Mouse (Mus musculus) MN1 (cell line): Measurements from ENCODE around the gene Shank1.
"Not testable (repeated sequence)": the region's sequence is repeated elsewhere in the genome, so short reads cannot be mapped to it uniquely, and the experiment has no call there.

Experiments used
- DNase-seq: peaks from one replicate; pipeline ENCODE4 v3.0.0-alpha.2; 2016; ENCODE audit warnings: low spot score

Shank1 gene

DNA sequence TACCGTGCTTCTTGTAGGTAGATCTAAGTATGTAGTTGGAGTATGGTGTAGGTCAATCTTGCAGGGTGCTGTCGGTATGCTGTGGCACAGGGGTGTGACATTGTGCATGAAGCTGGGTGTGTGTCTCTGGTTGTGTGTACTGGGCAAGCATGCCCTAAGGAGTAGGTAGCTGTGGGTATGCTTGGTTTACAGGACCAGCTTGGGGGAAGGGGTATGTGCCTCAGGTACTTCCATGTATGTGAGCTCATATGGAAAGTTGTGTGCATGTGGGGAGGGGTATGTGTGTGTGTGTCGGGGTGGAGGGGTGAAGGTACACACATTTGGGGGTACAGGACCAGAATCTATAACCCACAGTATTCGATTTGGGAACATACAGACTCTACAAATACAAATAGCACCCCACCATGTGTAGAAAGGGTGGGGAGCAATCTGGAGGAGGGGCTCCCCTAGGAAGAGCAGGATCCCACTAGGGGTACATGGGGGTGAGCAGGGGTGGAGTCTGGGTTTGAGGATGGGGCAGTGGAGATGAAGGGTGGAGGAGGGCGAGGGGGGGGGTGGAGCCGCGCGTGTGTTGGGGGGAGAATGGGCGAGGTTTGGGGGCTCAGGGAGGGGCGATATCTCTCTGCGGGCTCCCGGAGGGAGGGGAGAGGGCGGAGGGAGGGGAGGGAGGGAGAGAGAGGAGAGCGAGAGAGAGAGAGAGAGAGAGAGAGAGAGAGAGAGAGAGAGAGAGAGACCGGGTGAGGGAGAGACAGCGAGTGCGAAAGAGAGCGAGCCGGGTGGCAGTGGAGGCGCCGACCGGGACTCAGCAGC is at the start of gene Shank1:
Gene Shank1, plus strand, starts transcription at position 779 of the 810 bp plus-strand sequence.
- peak; percentile 15 for DNase-seq

DNA sequence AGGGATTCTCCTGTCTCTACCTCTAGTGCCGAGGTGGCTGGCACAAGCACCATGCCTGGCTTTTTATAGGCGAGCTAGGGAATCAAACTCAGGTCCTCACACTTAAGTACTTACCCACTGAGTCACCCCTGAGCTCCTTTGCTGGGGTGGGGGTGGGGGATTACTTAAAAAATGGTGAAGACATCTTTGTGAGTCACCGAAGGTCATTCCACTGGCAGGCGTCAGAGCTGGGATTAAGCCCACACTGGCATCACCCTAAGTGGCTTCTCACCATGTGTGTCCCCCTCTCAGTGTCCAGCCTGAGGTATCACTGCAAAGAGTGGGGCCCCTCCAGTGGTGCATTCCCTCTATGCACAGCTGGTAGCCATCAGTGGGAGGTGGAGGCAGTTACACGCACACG is 49.6 kb upstream of the Shank1 start:
- DNase-seq = no peak

DNA sequence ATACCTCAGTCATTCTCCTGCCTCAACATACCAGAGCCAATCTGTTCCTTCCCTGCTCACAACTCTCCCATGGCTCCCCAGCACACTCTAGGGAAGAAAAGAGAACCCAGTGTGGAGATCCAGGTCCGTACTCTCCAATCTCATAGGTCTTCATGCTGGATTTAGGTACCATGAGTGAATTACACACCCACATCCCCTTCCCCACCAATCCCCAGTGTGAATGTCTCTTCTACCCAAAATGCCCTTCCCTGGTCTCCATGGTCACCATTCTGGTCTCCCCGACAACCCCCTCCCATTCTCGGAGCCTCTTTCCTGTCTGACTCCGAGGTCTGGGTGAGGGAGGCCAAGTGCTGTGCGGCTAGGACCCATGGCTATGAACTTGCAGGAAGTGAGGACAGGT is 48.9 kb upstream of the Shank1 start, which contains the start of gene Gm15517:
Gene Gm15517, plus strand, starts transcription at position 301 of the 400 bp plus-strand sequence.
- no peak for DNase-seq

DNA sequence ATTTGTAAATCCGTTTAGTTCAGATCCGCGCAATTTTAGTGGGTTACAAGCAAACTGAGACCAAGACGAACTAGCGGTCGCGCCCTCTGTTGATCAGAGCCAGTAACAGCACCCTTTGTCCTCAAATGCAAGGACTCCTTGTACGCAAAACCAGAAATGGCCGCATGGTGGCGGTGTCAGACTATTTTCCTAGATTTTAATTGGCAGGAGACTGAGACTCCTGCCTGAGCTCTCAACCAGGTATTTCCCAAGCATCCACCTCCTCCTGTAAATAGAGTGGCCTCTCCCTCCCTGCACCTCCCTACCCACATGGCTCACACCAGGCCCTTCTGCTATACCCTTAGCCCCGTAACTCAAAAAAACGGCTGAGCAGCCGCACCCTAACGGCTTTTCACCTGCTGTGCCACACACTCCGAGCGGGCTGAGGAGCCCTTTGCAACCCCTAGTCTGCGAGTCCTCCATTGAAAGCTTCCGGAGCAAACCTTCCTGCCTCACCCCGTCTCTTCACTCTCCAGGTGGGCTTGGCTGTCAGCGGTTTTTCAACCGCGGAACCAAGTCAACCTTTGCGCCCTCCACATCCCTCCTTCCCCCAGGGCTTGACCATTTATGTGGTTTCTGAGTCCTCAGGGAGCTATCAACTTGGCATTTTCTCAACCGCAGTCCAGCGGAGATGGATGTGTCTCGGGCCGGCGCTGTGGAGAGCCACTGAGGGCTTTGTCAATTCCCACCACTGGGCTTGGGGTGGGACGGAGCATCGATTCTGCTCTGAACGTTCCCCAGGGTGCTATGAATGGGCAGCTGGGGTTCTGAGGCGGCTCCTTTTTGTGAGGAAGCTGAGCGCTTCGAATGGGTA is 47.0 kb upstream of the Shank1 start:
- peak; percentile 94 for DNase-seq

DNA sequence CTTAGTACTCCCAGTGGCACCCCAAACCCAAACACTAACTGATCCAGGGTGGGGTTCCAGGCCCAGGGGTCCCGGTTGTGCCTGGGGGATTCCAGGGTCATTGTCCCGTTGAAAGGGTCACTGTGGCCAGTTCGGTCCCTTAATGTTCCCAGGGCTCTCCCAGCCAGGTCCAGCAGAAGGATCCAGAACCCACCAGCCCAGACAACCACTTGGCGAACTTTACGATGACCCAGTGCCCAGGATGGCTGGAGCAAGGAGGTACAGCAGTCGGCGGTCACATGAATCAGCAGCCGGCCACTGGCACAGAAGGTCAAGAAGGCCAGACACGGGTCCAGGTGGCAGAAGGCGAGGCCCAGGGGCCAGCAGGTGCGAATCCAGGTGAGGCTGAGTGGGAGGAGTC is 41.9 kb upstream of the Shank1 start:
- no peak for DNase-seq

DNA sequence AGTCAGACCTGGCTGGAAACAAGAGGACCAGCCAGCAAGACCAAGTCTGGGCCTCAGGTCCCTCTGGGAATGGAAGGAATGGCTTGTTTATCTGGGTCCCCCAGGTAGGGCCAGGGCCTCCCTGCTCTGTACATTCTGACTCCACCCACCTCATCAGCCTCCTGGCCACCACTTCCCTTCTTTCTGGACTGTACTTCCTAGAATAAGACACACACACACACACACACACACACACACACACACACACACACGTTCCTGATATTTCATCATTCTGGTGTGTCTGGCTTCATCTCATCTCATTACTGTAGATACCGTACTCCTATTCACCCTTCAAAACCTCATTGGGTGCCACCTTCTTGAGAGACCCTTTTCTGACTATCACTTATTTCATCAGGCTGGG is 40.7 kb upstream of the Shank1 start:
- no peak for DNase-seq

DNA sequence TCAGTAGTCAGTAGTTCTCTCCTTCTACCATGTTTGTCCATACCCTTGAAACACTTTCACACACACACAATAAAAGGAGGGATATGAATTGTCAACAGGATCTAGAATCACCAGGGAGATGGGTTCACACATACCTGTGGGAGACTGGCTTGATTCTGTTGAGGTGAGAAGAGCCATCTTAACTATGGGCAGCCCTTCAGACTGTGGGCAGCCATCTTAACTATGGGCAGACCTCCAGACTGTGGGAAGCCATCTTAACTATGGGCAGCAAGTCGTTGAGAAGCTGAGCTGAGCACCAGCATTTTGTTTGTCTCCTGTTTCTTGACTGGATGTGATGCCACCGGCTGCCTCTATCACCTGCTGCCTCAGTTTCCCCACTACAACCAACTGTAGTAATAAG is 38.7 kb upstream of the Shank1 start:
- no peak for DNase-seq

DNA sequence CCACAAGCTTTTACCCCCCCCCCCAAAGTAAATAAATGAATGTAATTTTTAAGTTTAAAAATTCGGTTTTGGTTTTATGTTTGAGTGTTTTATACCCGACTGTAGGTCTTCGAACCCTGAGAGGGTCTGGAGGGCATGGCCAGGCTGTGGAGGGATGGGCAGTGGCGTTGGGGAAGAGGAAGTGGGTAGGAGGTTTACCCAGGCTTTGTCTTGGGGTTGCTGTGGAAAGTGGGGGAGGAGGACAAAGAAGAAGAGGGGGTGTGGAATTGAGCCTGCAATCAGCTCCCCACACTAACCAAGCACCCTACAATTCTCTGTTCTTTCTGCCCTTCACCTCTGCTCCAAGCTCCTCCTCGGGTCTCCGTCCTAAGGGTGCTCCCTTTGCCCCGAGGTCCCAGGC is 37.5 kb upstream of the Shank1 start:
- DNase-seq = no peak

DNA sequence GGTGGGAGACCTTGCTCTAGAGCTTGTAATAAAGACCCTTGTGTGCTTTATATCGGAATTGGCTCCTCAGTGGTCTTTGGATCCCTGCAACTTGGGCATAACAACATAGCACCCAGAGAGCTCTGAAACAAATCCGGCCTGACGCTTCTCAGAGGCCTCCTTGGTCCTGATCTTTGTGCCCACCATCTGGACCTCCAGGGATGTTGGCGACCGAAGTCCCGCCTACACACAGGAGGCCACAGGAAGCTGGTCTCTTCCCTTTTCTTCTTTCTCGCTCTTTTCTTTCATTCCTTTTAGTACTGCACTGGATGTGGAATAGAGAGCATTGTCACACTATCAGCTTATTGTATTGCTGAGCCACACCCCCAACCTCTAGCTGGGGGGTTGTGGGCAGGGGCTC is 36.6 kb upstream of the Shank1 start:
- no peak for DNase-seq

DNA sequence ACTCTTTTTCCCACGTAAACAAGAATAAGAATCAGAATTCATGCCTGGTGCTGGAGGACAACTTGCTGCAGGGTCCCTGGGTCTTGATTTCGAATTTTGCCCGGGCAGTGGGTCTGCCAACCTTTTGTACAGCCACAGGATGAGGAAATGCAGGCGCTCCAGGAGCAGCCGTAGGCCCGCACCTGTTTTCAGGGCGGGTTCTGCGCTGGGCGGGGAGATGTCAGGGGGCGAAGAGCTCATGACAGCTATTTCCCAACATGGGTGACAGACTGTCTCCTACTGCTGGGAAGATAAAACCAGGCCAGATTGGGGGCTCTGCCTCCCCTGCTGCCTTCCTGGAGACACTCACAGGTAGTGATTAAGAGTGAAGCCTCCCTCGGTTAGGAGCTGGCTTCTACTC is 36.0 kb upstream of the Shank1 start:
- no peak for DNase-seq

DNA sequence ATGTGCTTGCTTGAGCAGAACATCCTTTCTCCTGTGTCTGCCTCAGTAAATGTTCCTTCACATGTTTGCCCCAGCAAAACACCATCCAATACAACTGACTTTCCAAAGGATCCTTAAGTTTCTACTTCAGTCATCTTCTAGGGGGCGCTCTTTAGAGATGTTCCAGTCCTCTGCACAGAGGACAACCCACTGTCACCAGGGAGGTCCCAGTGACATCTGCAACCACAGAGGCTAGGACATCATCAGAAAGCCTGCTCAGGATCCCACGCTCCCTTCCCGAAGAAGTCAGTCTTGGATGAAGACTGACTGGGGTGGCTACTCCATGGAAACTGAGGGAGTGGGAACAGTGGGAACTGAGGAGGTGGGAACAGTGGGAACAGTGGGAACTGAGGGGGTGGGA is 34.5 kb upstream of the Shank1 start:
- no peak for DNase-seq

DNA sequence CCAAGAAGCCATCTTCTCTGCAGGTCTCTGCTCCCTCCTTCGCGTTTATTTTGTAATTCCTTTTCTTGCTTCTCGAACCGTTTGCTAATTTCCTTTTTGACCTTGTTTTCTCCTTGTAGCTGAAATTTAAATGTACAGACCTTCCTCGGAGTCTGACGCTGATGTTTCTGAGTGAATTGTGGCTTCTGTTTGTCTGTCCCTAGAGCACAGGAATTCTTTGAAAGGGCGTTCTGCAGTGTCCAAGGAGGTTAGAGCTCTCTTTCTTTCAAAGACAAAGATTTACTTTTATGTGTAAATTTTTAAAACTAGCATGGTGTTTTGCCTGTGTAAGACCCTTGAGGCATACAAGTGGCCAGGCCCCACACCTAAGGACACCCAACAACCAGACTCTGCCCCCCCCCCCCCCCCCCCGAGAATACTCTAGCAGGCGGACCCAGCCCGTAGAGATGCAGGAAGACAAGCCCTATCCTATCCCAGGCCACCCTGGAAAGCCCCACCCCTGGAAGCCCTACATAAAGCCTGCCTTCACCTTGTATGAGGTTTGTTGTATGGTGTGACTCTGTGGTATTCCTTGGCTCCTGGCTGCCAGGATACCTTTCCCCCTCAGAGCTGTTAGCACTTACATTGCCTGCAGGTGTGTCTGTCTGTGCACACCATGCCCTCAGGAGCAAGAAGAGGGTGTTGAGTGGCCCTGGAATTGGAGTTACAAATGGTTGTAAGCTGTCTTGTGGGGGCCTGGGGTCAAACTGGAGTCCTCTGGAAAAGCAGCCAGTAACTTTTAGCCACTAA is 33.4 kb upstream of the Shank1 start:
- DNase-seq = no peak

DNA sequence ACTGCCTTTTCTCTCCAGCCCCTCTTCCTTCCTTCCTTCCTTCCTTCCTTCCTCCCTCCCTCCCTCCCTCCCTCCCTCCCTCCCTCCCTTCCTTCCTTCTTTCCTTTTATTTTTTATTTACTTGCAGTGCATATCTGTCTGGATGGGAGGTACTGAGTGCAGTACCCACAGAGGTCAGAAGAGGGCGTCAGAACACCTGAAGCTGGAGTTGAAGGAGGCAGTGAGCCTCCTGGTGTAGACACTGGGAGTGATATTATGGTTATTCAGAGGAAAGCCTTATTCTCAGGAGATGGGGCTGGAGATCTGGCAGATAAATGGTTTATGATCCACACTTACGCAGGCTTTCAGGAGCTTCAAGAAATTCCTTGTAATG is 32.8 kb upstream of the Shank1 start:
- no peak for DNase-seq

DNA sequence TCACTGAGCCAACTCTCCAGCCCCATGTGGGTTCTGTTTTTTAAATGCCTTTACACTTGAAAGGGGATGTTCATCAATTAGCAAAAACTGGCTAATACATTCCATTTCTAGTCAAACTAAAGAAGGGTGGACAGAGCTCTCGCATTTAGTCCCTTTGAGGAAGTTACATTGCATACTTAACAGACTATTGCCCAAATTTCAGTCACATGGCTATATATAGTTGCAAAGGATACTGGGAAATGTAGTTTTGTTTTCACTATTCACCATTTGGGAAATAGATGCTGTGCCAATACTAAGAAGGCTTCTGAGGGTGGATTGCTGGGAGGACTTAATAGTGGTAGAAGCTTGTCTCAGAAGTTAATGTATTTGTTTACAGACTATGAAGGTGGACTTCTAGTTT is 29.1 kb upstream of the Shank1 start:
- DNase-seq = no peak

DNA sequence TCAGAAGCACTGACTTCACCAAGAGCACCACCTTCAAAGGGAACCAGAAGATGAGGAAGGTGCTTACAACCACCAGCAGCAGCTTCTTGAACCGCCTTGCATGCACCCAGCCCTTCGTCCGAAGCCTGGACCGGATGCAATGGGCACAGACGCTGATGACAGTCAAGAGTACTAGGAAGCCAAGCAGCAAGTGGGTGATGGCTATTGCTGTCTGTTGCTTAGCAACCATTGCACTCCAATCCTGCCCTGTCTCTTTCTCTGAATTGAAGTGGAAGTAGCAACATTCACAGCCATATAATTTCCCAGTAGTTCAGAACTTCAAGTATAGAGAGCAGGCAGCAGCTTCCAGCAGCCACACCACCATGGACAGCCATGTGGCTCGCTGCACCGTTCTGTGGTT is 28.5 kb upstream of the Shank1 start:
- peak; percentile 13 for DNase-seq

DNA sequence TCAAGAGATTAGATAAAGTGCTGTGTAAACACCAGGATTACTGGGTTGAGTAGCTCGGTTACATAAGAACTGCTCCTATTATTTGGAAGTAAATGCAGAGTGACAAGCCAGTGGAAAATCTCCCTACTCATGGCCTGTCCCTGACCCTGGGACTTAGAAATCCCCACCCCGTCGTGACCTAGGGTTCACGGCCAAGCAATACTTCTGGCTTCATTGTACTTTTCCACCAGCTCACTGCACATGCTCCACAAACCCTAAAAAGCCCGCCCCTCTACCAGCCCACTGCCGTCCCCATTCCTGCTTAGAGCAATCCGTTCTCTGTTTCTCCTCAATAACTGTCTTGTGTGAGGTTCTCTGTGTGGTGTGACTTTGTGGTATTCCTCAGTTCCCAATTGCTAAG is 22.3 kb upstream of the Shank1 start:
- DNase-seq = no peak

DNA sequence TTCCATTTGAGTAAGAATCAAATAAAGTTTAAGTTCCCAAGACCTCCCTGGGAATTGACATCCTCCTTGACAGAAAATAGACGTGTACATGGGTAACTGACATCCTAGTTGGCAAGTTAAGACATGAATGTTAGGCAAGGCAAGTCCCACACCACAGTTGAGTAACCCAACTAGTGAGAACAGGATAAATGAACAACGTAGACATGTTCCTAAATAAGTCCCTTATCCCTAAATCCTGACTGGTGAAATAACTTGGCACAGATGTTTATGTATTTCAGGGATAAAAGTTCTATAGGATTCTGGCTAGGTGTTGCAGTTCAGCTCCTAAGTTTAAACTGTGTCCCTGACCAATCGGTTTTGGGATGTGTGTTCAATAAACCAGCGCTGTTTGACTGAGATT is 19.1 kb upstream of the Shank1 start:
- DNase-seq = no peak

DNA sequence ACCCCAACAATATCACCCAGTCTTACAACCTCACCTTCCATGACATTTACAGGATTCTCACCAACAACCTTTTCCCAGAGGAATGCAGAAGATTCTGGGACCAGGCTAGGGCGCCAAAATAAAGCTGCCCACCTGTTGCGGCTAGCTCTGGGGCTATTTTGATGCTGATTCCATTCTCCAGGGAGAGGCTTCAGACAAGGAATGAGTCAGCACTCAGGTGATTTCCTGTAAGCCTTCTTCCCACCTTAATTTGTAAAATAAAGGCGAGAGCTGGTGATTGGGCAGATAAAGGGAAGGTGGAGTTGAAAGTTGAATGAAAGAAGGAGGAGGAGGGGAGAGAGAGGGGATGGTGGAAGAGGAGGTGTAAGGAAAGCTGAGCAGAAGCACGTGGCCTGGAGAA is 18.6 kb upstream of the Shank1 start:
- no peak for DNase-seq

DNA sequence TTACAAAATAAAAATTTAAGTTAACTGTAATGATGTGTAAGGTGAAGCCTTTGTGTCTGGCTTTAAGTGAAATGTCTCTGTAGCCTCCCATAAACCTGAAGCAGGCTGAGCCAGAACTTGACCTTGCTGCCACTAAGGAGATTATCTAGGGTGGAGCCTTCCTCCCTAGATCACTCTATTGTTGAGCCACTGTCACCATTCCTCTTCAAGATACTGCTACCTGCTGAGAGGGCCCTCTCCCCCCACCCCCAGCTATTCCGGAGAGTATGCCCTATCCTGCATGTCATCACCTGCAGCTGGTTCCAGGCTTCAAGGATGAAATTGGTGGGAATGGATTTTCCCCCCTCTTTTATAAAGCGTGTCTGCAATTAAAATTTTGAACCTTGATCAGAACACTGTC is 12.6 kb upstream of the Shank1 start:
- DNase-seq = not testable (repeated sequence)

DNA sequence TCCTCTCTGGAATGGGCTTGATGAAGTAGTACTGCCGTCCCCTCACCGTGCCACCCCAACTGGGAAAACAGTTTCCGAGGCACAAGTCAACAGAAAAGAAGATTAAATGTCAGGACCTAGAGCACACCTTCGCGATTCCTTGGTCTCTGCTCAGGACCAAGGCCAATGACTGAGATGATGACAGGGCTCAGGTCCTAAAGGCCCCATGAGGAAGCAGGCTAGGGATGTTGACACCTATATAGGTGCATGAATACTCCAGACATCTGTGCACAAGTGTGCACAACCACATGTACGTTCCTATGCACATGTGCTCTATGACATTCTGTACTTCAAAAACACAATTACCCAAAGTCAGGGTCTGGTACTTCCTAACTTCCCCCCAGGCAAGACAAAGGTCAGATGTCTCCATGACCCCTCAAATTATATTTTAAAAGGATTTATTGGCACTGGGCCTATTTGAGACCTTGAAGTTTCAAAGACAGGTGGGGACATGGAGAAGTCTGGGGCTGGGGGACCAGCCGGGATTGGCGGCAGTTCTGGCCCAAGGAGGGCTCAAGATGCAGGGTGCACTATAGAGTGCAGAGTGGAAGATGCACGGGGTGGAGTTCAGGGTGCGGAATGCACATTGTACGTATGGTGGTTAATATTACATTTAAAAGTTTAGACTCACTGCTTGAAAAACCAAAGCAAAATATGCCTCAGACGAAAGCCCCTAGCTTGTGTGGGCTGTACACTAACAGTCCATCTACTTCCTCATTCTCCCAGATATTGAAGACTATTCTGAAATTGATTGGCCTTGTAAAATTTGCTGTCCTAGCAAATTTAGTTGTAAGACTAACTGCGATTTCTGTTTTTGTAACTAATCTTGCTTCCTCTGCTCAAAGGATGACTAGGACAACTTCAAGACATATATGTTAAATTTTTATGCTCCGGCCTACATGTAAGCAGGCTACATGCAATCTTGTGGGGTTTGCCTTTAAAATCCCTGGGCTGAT is 6.4 kb upstream of the Shank1 start:
- DNase-seq = no peak

DNA sequence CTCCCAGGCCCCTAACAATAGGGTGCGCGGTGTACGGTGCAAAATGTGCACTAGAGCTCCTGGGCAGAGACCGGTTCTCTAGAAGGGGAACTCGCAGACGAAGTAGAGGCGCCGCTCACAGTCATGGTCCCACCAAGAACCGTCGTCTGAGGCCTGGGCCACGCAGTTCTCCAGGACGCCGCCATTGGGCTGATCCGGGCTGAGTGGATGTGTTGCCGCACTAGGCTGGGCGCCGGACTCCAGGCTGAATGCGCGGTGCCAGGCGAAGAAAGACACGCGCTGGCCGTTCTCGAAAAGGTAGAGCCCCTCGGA is 5.6 kb upstream of the Shank1 start:
- no peak for DNase-seq
